ENCODE assay signal across 8 mouse cellular contexts in genomic region chr5:148633999-148634398, GRCm38 (mm10).
A peak's percentile ranks its signal among the peaks of the same experiment; 100 is the strongest.
DNase-seq lines count a peak whose midpoint lies in the region; ATAC-seq lines count a peak whose summit lies in the region.

No protein-coding gene starts in this region.

- H3K36me3 ChIP-seq in kidney, embryonic 15.5 days = no peaks in the 10 kb centered on the region
- H3K36me3 ChIP-seq in kidney, embryonic 14.5 days (ENCODE audit: control insufficient read depth, insufficient read depth, low read length) = no peaks in the 10 kb centered on the region
- no peaks in the 10 kb centered on the region for H3K36me3 ChIP-seq in forebrain, embryonic 11.5 days (ENCODE audit: control insufficient read depth, insufficient read depth, low read length)
- H3K36me3 ChIP-seq in intestine, embryonic 15.5 days = no peaks in the 10 kb centered on the region

- peaks cover 23% of the 10 kb centered on the region; the same call in 1 of the 2 replicates for H3K4me1 ChIP-seq in kidney, embryonic 15.5 days
- no peaks in the 10 kb centered on the region for H3K4me1 ChIP-seq in kidney, embryonic 14.5 days (ENCODE audit: control insufficient read depth, insufficient read depth, low read length)
- H3K4me1 ChIP-seq in forebrain, embryonic 11.5 days (replicated peaks; ENCODE audit: control insufficient read depth, insufficient read depth, low read length) = peaks cover 3% of the 10 kb centered on the region; the same call in 1 of the 2 replicates
- no peaks in the 10 kb centered on the region for H3K4me1 ChIP-seq in intestine, embryonic 15.5 days (replicated peaks)

- no peak overlapping the region for H3K27ac ChIP-seq in kidney, embryonic 15.5 days
- H3K27ac ChIP-seq in kidney, embryonic 14.5 days (ENCODE audit: low read depth, low read length) = no peak overlapping the region
- no peak overlapping the region; the same call in 1 of the 2 replicates for H3K27ac ChIP-seq in forebrain, embryonic 11.5 days (ENCODE audit: low read depth, low read length)
- H3K27ac ChIP-seq in intestine, embryonic 15.5 days = no peak overlapping the region

- H3K9ac ChIP-seq in kidney, embryonic 15.5 days = no peak overlapping the region
- no peak overlapping the region for H3K9ac ChIP-seq in kidney, embryonic 14.5 days (ENCODE audit: low read depth, low read length)
- no peak overlapping the region for H3K9ac ChIP-seq in forebrain, embryonic 11.5 days (ENCODE audit: low read length)
- no peak overlapping the region for H3K9ac ChIP-seq in intestine, embryonic 15.5 days

- 63% methylated on average over 5 of the region's 5 CpGs for WGBS in kidney, embryonic 15.5 days
- WGBS in kidney, embryonic 14.5 days = 63% methylated on average over 5 of the region's 5 CpGs
- WGBS in forebrain, embryonic 11.5 days = 47% methylated on average over 5 of the region's 5 CpGs
- 54% methylated on average over 5 of the region's 5 CpGs for WGBS in intestine, embryonic 15.5 days

- 0 out of 2 replicates have a peak, but pooled peaks have one; percentile 11 for ATAC-seq in kidney, embryonic 15.5 days (replicated peaks; ENCODE audit: low FRiP score)
- ATAC-seq in kidney, embryonic 14.5 days (ENCODE audit: low FRiP score, low TSS enrichment) = no peak
- peak; percentile 60 for ATAC-seq in CD4-positive, CD25-positive, alpha-beta regulatory T cell, adult 4 months
- ATAC-seq in forebrain, embryonic 11.5 days (replicated peaks; ENCODE audit: low FRiP score) = peak; percentile 81
- ATAC-seq in intestine, embryonic 15.5 days = no peak

- H3K4me2 ChIP-seq in kidney, embryonic 15.5 days = no peak overlapping the region
- no peak overlapping the region for H3K4me2 ChIP-seq in kidney, embryonic 14.5 days (replicated peaks; ENCODE audit: low read depth, low read length)
- H3K4me2 ChIP-seq in forebrain, embryonic 11.5 days (ENCODE audit: low read depth, low read length, severe bottlenecking) = no peak overlapping the region
- H3K4me2 ChIP-seq in intestine, embryonic 15.5 days (replicated peaks) = no peak overlapping the region

- H3K27me3 ChIP-seq in kidney, embryonic 15.5 days = no peaks in the 10 kb centered on the region
- H3K27me3 ChIP-seq in kidney, embryonic 14.5 days (ENCODE audit: control insufficient read depth, insufficient read depth, low read length) = no peaks in the 10 kb centered on the region; the same call in 1 of the 2 replicates
- H3K27me3 ChIP-seq in forebrain, embryonic 11.5 days (ENCODE audit: control insufficient read depth, insufficient read depth, low read length) = no peaks in the 10 kb centered on the region
- H3K27me3 ChIP-seq in intestine, embryonic 15.5 days (replicated peaks) = no peaks in the 10 kb centered on the region

- H3K4me3 ChIP-seq in kidney, embryonic 15.5 days (replicated peaks) = no peak overlapping the region
- H3K4me3 ChIP-seq in kidney, embryonic 14.5 days (ENCODE audit: low read length) = no peak overlapping the region
- H3K4me3 ChIP-seq in forebrain, embryonic 11.5 days (ENCODE audit: low read depth, low read length) = no peak overlapping the region
- H3K4me3 ChIP-seq in intestine, embryonic 15.5 days (replicated peaks) = no peak overlapping the region

- H3K9me3 ChIP-seq in kidney, embryonic 15.5 days (replicated peaks) = no peaks in the 10 kb centered on the region
- H3K9me3 ChIP-seq in kidney, embryonic 14.5 days (ENCODE audit: control insufficient read depth, low read length) = no peaks in the 10 kb centered on the region
- no peaks in the 10 kb centered on the region for H3K9me3 ChIP-seq in forebrain, embryonic 11.5 days (ENCODE audit: control insufficient read depth, low read length)
- no peaks in the 10 kb centered on the region for H3K9me3 ChIP-seq in intestine, embryonic 15.5 days

- no peak for DNase-seq in forebrain, embryonic 11.5 days (ENCODE audit: low spot score)
- DNase-seq in lung, postnatal 4 days = peak; percentile 33 to 34
- no peak for DNase-seq in frontal cortex, postnatal 36 days (ENCODE audit: low spot score in 2 of 2)
- DNase-seq in thymus, adult 18-20 months = no peak

Comparison
In these comparisons a context has a peak if more than half of its experiments do, and no peak if none do; other contexts are left out.
1. ATAC-seq: peak in kidney, embryonic 15.5 days (single experiment), CD4-positive, CD25-positive, alpha-beta regulatory T cell, adult 4 months (single experiment) and forebrain, embryonic 11.5 days (single experiment); none in kidney, embryonic 14.5 days (single experiment) and intestine, embryonic 15.5 days (single experiment).
2. DNase-seq: peak in lung, postnatal 4 days (2 of 2); none in forebrain, embryonic 11.5 days (single experiment), frontal cortex, postnatal 36 days (0 of 2) and thymus, adult 18-20 months (0 of 2).